Comparison of ENCODE assay signal across 22 mouse cellular contexts in the genomic region with DNA sequence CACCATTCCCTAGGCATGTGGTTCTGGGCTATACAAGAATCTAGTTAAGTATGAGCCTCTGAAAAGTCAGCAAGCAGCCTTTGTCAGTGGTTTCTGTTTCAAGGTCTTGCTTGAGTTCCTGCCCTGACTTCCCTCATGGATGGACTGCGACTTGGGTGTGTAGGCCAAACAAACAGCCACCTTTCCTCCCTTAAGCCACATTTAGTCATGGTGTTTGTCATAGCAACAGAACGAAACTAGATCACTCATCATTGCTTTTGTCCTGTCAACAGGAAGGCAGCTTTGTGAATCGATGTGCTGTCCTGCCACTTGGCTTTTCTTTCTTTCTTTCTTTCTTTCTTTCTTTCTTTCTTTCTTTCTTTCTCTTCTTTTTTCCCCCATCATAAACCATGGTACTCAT. TPM values are rescaled to one million over a fixed set of nuclear protein-coding genes. Genes with fewer than 3 reads are reported as not detected.
A peak's percentile ranks its signal among the peaks of the same experiment; 100 is the strongest.
DNase-seq lines count a peak whose midpoint lies in the region; ATAC-seq and TF ChIP-seq lines count a peak whose summit lies in the region.
"Had no signal": no experiment of that assay in that cellular context is flagged by ENCODE, and none has a peak within 500 bp of the region (broad histone marks: within the 10 kb centered on the region; RNA-seq: fewer than 3 reads in every experiment).

No protein-coding gene starts in this region.

- 75% methylated on average over 3 of the region's 3 CpGs for WGBS in stomach, postnatal 0 days
- 71% methylated on average over 3 of the region's 3 CpGs for WGBS in heart, embryonic 11.5 days (ENCODE audit: insufficient replicate concordance)

- TF ChIP-seq CTCF in stomach, postnatal 0 days (IDR thresholded peaks at IDR 0.05; ENCODE audit: low read depth) = no peak

- H3K27me3 ChIP-seq in stomach, postnatal 0 days (ENCODE audit: control insufficient read depth, insufficient read depth, low read length) = no peaks in the 10 kb centered on the region
- H3K27me3 ChIP-seq in heart, embryonic 11.5 days (ENCODE audit: control insufficient read depth, insufficient read depth, low read length) = no peaks in the 10 kb centered on the region
- H3K27me3 ChIP-seq: embryonic facial prominence, embryonic 15.5 days had no signal

- ATAC-seq in activated CD4-positive, CD25-positive, alpha-beta regulatory T cell, adult 4 months = peak; percentile 69
- ATAC-seq in megakaryocyte, adult 5-6 weeks (ENCODE audit: poor library complexity, severe bottlenecking) = peak; percentile 33; the same call in 1 of the 2 replicates
- ATAC-seq in stomach, postnatal 0 days (ENCODE audit: low FRiP score, low TSS enrichment) = 0 out of 2 replicates have a peak, but pooled peaks have one; percentile 44
- ATAC-seq in heart, embryonic 11.5 days (replicated peaks; ENCODE audit: insufficient number of reproducible peaks, low FRiP score, low TSS enrichment) = no peak
- ATAC-seq: forebrain, embryonic 14.5 days; intestine, postnatal 0 days had no signal

- H3K4me2 ChIP-seq in stomach, postnatal 0 days (replicated peaks; ENCODE audit: low read depth) = no peak overlapping the region
- no peak overlapping the region for H3K4me2 ChIP-seq in heart, embryonic 11.5 days
- H3K4me2 ChIP-seq: embryonic facial prominence, embryonic 15.5 days; hindbrain, embryonic 14.5 days had no signal

- H3K9me3 ChIP-seq in stomach, postnatal 0 days (ENCODE audit: control insufficient read depth, low read length) = no peaks in the 10 kb centered on the region
- H3K9me3 ChIP-seq in heart, embryonic 11.5 days (replicated peaks; ENCODE audit: control insufficient read depth, low read length) = no peaks in the 10 kb centered on the region
- H3K9me3 ChIP-seq: embryonic facial prominence, embryonic 15.5 days; forebrain, embryonic 10.5 days; G1E; heart, embryonic 10.5 days; hindbrain, embryonic 10.5 days had no signal

- H3K4me3 ChIP-seq in stomach, postnatal 0 days (ENCODE audit: low read depth, low read length) = no peak overlapping the region
- no peak overlapping the region for H3K4me3 ChIP-seq in heart, embryonic 11.5 days (ENCODE audit: low read depth, low read length)
- H3K4me3 ChIP-seq: embryonic facial prominence, embryonic 15.5 days; erythroblast, embryonic 14.5 days; forebrain, embryonic 10.5 days; heart, embryonic 10.5 days; hindbrain, embryonic 10.5 days had no signal

- DNase-seq in 3T3-L1 (ENCODE audit: low read depth, low spot score) = peak; percentile 10
- DNase-seq in stomach, postnatal 0 days (ENCODE audit: low spot score) = no peak
- DNase-seq in left cerebral cortex, adult 8-10 months (ENCODE audit: low spot score in 2 of 2) = no peak
- no peak for DNase-seq in right cerebral cortex, postnatal 10 days (ENCODE audit: low spot score in 2 of 2)
- DNase-seq: adrenal gland, postnatal 10 days; cerebellum, adult 8-10 months; cerebellum, postnatal 14 days; embryo, embryonic 11 days; gastrocnemius, postnatal 10 days; heart, adult 18-20 months had no signal

- H3K9ac ChIP-seq in stomach, postnatal 0 days (ENCODE audit: low read length) = no peak overlapping the region
- H3K9ac ChIP-seq in heart, embryonic 11.5 days (ENCODE audit: low read depth, low read length) = no peak overlapping the region
- H3K9ac ChIP-seq: embryonic facial prominence, embryonic 15.5 days; hindbrain, embryonic 14.5 days had no signal

- no peaks in the 10 kb centered on the region for H3K4me1 ChIP-seq in stomach, postnatal 0 days (replicated peaks; ENCODE audit: control insufficient read depth, insufficient read depth)
- H3K4me1 ChIP-seq in heart, embryonic 11.5 days (ENCODE audit: control insufficient read depth, insufficient read depth, low read length) = no peaks in the 10 kb centered on the region
- H3K4me1 ChIP-seq: embryonic facial prominence, embryonic 15.5 days; forebrain, embryonic 10.5 days; heart, embryonic 10.5 days; hindbrain, embryonic 10.5 days had no signal

- H3K27ac ChIP-seq in stomach, postnatal 0 days (replicated peaks) = no peak overlapping the region
- H3K27ac ChIP-seq in heart, embryonic 11.5 days (ENCODE audit: low read depth, low read length) = no peak overlapping the region
- H3K27ac ChIP-seq: embryonic facial prominence, embryonic 15.5 days; forebrain, embryonic 10.5 days; heart, embryonic 10.5 days; hindbrain, embryonic 10.5 days; hindbrain, embryonic 14.5 days had no signal

- no peak for TF ChIP-seq EP300 in stomach, postnatal 0 days (optimal IDR thresholded peaks at IDR 0.05)

- H3K36me3 ChIP-seq in stomach, postnatal 0 days (ENCODE audit: control insufficient read depth, insufficient read depth, low read length) = no peaks in the 10 kb centered on the region
- H3K36me3 ChIP-seq in heart, embryonic 11.5 days (ENCODE audit: control insufficient read depth, insufficient read depth, low read length) = no peaks in the 10 kb centered on the region
- H3K36me3 ChIP-seq: embryonic facial prominence, embryonic 15.5 days; forebrain, embryonic 10.5 days; G1E; heart, embryonic 10.5 days; hindbrain, embryonic 10.5 days had no signal

RNA-seq across cellular contexts. Expression of gene Gsap, which starts 26.9 kb away (rescaled TPM):
- 10 to 100 TPM; 36.6 to 38.8 TPM for polyA plus RNA-seq in activated CD4-positive, CD25-positive, alpha-beta regulatory T cell, adult 4 months (2017; shearing (Covaris generic))
- 38.0 and 40.0 TPM in 2 replicates for total RNA-seq in megakaryocyte, adult 5-6 weeks (2015)
- 41.5 and 45.3 TPM in 2 replicates for total RNA-seq in megakaryocyte, adult 5-6 weeks (2017)
- 1.4 TPM in 2 replicates for polyA plus RNA-seq in stomach, postnatal 0 days (2015; fragmentation: Nextera tagmentation; extraction: Ambion mirVana)
- 1 to 10 TPM; 5.5 to 9.1 (median 7.4) TPM for total RNA-seq in left cerebral cortex, adult 8-10 months (2022)
- 0.39 and 1.4 TPM in 2 replicates for polyA plus RNA-seq in heart, embryonic 11.5 days (2014; fragmentation: Nextera tagmentation; extraction: Ambion mirVana)
- polyA plus RNA-seq: G1E had no signal

Comparison
In these comparisons a context has a peak if more than half of its experiments do, and no peak if none do; other contexts are left out.
1. RNA of gene Gsap, which starts 26.9 kb away (polyA plus RNA-seq): 36.6 to 38.8 TPM in activated CD4-positive, CD25-positive, alpha-beta regulatory T cell, adult 4 months; 1.4 TPM in stomach, postnatal 0 days and 0.39 to 1.4 TPM in heart, embryonic 11.5 days; every median in the first group is over 10 times any median in the second.